Mouse (Mus musculus) forebrain, embryonic 14.5 days (tissue): ENCODE data around the gene Serpinf1. TPM values are rescaled to one million over a fixed set of nuclear protein-coding genes. Genes with fewer than 3 reads are reported as not detected.
"Not testable (repeated sequence)": the region's sequence is repeated elsewhere in the genome, so short reads cannot be mapped to it uniquely, and the experiment has no call there.

Experiments
- ATAC-seq: fragments of 200-750 bp; cut with Nextera tagmentation; 2 replicates; pipeline ENCODE4 v1.8.0; 2017; ENCODE audit warnings: mild to moderate bottlenecking, moderate library complexity
- DNase-seq: peaks from one replicate; pipeline ENCODE4 v3.0.0-alpha.2; 2015; ENCODE audit warnings: low spot score
- H3K27ac ChIP-seq: fragments of 300-500 bp; sonication (generic); 2 replicates; pipeline ENCODE4 v1.5.1; 2014; ENCODE audit warnings: low read depth, mild to moderate bottlenecking, control low read depth, low read length, moderate library complexity
- H3K27me3 ChIP-seq: fragments of 300-500 bp; sonication (generic); replicated peaks from 2 replicates; pipeline ENCODE4 v1.6.1; 2014; ENCODE audit warnings: low read length, control low read depth, mixed read lengths; ENCODE audit not compliant: control insufficient read depth, insufficient read depth
- H3K36me3 ChIP-seq: fragments of 300-500 bp; sonication (generic); 2 replicates; pipeline ENCODE4 v1.6.1; 2014; ENCODE audit warnings: low read length, control low read depth; ENCODE audit not compliant: control insufficient read depth, insufficient read depth
- H3K4me1 ChIP-seq: fragments of 300-500 bp; sonication (generic); 2 replicates; pipeline ENCODE4 v1.6.1; 2014; ENCODE audit warnings: antibody characterized with exemption, low read length, control low read depth; ENCODE audit not compliant: control insufficient read depth, insufficient read depth
- H3K4me2 ChIP-seq: fragments of 300-500 bp; sonication (generic); 2 replicates; pipeline ENCODE4 v1.6.1; 2014; ENCODE audit warnings: mild to moderate bottlenecking, control low read depth, low read length
- H3K4me3 ChIP-seq: fragments of 300-500 bp; sonication (generic); 2 replicates; pipeline ENCODE4 v1.5.1; 2014; ENCODE audit warnings: low read depth, low read length, control low read depth
- H3K9ac ChIP-seq: fragments of 300-500 bp; sonication (generic); 2 replicates; pipeline ENCODE4 v1.6.1; 2014; ENCODE audit warnings: mild to moderate bottlenecking, low read length, control low read depth, moderate library complexity
- H3K9me3 ChIP-seq: fragments of 300-500 bp; sonication (generic); replicated peaks from 2 replicates; pipeline ENCODE4 v1.6.1; 2016; ENCODE audit warnings: low read length, control low read depth, mixed read lengths; ENCODE audit not compliant: control insufficient read depth
- WGBS: fragments of 180-500 bp; shearing (Covaris S2); extraction: QIAGEN DNeasy Blood & Tissue Kit; methylation state at CpG from one replicate; pipeline ENCODE4 v1.1.7; 2014; 5-methylcytosine and 5-hydroxymethylcytosine counted together
- polyA plus RNA-seq: library from polyadenylated mRNA; unstranded; fragments of >200 nt; fragmentation: Nextera tagmentation; extraction: Ambion mirVana; gene quantifications from 2 replicates; pipeline ENCODE4 v1.2.1, GENCODE M21; 2014

Gene Serpinf1
- polyA plus RNA-seq, 1 experiment from 2014 or later, result 23.6 TPM

- Histone ChIP-seq H3K4me2 (no peak overlapping the region), H3K4me1 (no peaks in the 10 kb centered on the region), H3K4me3 (no peak overlapping the region), H3K36me3 (no peaks in the 10 kb centered on the region), H3K9ac (no peak overlapping the region), H3K9me3 (no peaks in the 10 kb centered on the region), H3K27me3 (no peaks in the 10 kb centered on the region), H3K27ac (no peak overlapping the region)
- WGBS, result 81% methylated on average over 6 of the region's 6 CpGs
- DNase-seq (no peak), ATAC-seq (no peak)
Observed at GRCm38 (mm10) chr11:75403301-75404052, 19.0 kb downstream of the Serpinf1 start.

GRCm38 (mm10) chr11:75402271-75402690, 20.2 kb downstream of the Serpinf1 start:
- peak; percentile 84 for DNase-seq
- no peaks in the 10 kb centered on the region for H3K27me3 ChIP-seq
- no peak overlapping the region for H3K9ac ChIP-seq
- H3K36me3 ChIP-seq, result no peaks in the 10 kb centered on the region
- H3K27ac ChIP-seq, result no peak overlapping the region
- no peak overlapping the region for H3K4me2 ChIP-seq
- ATAC-seq, result peak; percentile 50
- no peaks in the 10 kb centered on the region for H3K4me1 ChIP-seq
- H3K4me3 ChIP-seq, result no peak overlapping the region
- H3K9me3 ChIP-seq, result no peaks in the 10 kb centered on the region
- 68% methylated on average over 5 of the region's 5 CpGs for WGBS

- DNase-seq (peak; percentile 50), ATAC-seq (no peak)
- Histone ChIP-seq H3K27me3 (no peaks in the 10 kb centered on the region), H3K9me3 (no peaks in the 10 kb centered on the region), H3K36me3 (no peaks in the 10 kb centered on the region), H3K4me3 (no peak overlapping the region), H3K4me1 (no peaks in the 10 kb centered on the region), H3K27ac (no peak overlapping the region), H3K9ac (no peak overlapping the region), H3K4me2 (no peak overlapping the region)
- WGBS, result 68% methylated on average over 9 of the region's 9 CpGs
Observed at GRCm38 (mm10) chr11:75400099-75400498, 22.4 kb downstream of the Serpinf1 start.

GRCm38 (mm10) chr11:75399411-75399841, 23.1 kb downstream of the Serpinf1 start:
- H3K4me2 ChIP-seq, result no peak overlapping the region
- H3K27ac ChIP-seq, result no peak overlapping the region; the same call in 1 of the 2 replicates
- no peak overlapping the region for H3K9ac ChIP-seq
- H3K4me1 ChIP-seq, result no peaks in the 10 kb centered on the region
- no peaks in the 10 kb centered on the region for H3K36me3 ChIP-seq
- no peaks in the 10 kb centered on the region for H3K27me3 ChIP-seq
- 86% methylated on average over 11 of the region's 11 CpGs for WGBS
- no peaks in the 10 kb centered on the region for H3K9me3 ChIP-seq
- DNase-seq (no peak), ATAC-seq (no peak)
- no peak overlapping the region for H3K4me3 ChIP-seq

- ATAC-seq, result no peak
- peaks cover 2% of the 10 kb centered on the region; the same call in 1 of the 2 replicates for H3K36me3 ChIP-seq
- 59% methylated on average over 7 of the region's 7 CpGs for WGBS
- no peak overlapping the region for H3K4me3 ChIP-seq
- H3K4me1 ChIP-seq, result no peaks in the 10 kb centered on the region
- H3K9me3 ChIP-seq, result no peaks in the 10 kb centered on the region
- H3K27ac ChIP-seq, result 0 out of 2 replicates have a peak overlapping the region, but pooled peaks have one; percentile 27
- no peak overlapping the region for H3K9ac ChIP-seq
- DNase-seq, result peak; percentile 15
- H3K27me3 ChIP-seq, result no peaks in the 10 kb centered on the region
- no peak overlapping the region for H3K4me2 ChIP-seq
Observed at GRCm38 (mm10) chr11:75397452-75397851, 25.0 kb downstream of the Serpinf1 start.

GRCm38 (mm10) chr11:75395611-75396010, 26.9 kb downstream of the Serpinf1 start:
- no peak for ATAC-seq
- H3K36me3 ChIP-seq, result peaks cover 2% of the 10 kb centered on the region; the same call in 1 of the 2 replicates
- 88% methylated on average over 1 of the region's 1 CpGs for WGBS

GRCm38 (mm10) chr11:75383529-75383928, 39.0 kb downstream of the Serpinf1 start:
- not testable (repeated sequence) for H3K27me3 ChIP-seq, ATAC-seq, H3K4me2 ChIP-seq, H3K4me1 ChIP-seq, DNase-seq, H3K4me3 ChIP-seq, H3K9ac ChIP-seq, H3K9me3 ChIP-seq, H3K36me3 ChIP-seq, H3K27ac ChIP-seq
- 67% methylated on average over 3 of the region's 3 CpGs for WGBS

More at GRCm38 (mm10) chr11:75395611-75396010, 26.9 kb downstream of the Serpinf1 start:
- H3K4me3 ChIP-seq, result no peak overlapping the region
- H3K9ac ChIP-seq, result no peak overlapping the region
- no peak overlapping the region for H3K27ac ChIP-seq
- DNase-seq, result no peak
- H3K4me2 ChIP-seq, result no peak overlapping the region
- H3K9me3 ChIP-seq, result no peaks in the 10 kb centered on the region
- no peaks in the 10 kb centered on the region for H3K4me1 ChIP-seq
- no peaks in the 10 kb centered on the region for H3K27me3 ChIP-seq

GRCm38 (mm10) chr11:75378786-75379185, 43.7 kb downstream of the Serpinf1 start:
- ATAC-seq, H3K9ac ChIP-seq: not testable (repeated sequence)
- WGBS, result 94% methylated on average over 2 of the region's 2 CpGs

GRCm38 (mm10) chr11:75377125-75377524, 45.4 kb downstream of the Serpinf1 start:
- DNase-seq (no peak), ATAC-seq (no peak)
- no peak overlapping the region for H3K4me2 ChIP-seq

More at GRCm38 (mm10) chr11:75378786-75379185, 43.7 kb downstream of the Serpinf1 start:
- H3K36me3 ChIP-seq, H3K4me2 ChIP-seq, DNase-seq, H3K4me1 ChIP-seq, H3K4me3 ChIP-seq, H3K27ac ChIP-seq, H3K27me3 ChIP-seq, H3K9me3 ChIP-seq: not testable (repeated sequence)

More at GRCm38 (mm10) chr11:75377125-75377524, 45.4 kb downstream of the Serpinf1 start:
- Histone ChIP-seq H3K9me3 (no peaks in the 10 kb centered on the region), H3K27ac (no peak overlapping the region), H3K36me3 (no peaks in the 10 kb centered on the region), H3K27me3 (no peaks in the 10 kb centered on the region), H3K4me3 (no peak overlapping the region), H3K4me1 (no peaks in the 10 kb centered on the region), H3K9ac (no peak overlapping the region)
- WGBS, result 92% methylated on average over 1 of the region's 1 CpGs
